Mouse (Mus musculus) myocyte (in vitro differentiated cells): Measurements from ENCODE around the gene Ankrd23. TPM values are rescaled to one million over a fixed set of nuclear protein-coding genes. Genes with fewer than 3 reads are reported as not detected.

Source experiments
- H3K27me3 ChIP-seq: one replicate; pipeline ENCODE4 v1.6.1; 2011; ENCODE audit not compliant: control insufficient read depth, insufficient read depth, insufficient read length
- H3K36me3 ChIP-seq: one replicate; pipeline ENCODE4 v1.6.1; 2011; ENCODE audit not compliant: control insufficient read depth, insufficient read depth
- H3K4me2 ChIP-seq: one replicate; pipeline ENCODE4 v1.6.1; 2011; ENCODE audit warnings: low read depth, control low read depth
- H3K4me3 ChIP-seq: one replicate; pipeline ENCODE4 v1.5.1; 2011; ENCODE audit warnings: mild to moderate bottlenecking, control low read depth, moderate library complexity
- H3K79me2 ChIP-seq: one replicate; pipeline ENCODE4 v1.6.1; 2011; ENCODE audit not compliant: control insufficient read depth, insufficient read depth
- H3ac ChIP-seq: one replicate; pipeline ENCODE4 v1.6.1; 2011; ENCODE audit not compliant: control insufficient read depth, insufficient read length
- CEBPB ChIP-seq: IDR thresholded peaks from 2 replicates; pipeline ENCODE4 v1.6.1; 2011; ENCODE audit warnings: mild to moderate bottlenecking, moderate library complexity; ENCODE audit not compliant: poor library complexity, insufficient read depth, severe bottlenecking
- E2F4 ChIP-seq: IDR thresholded peaks from one replicate; pipeline ENCODE4 v1.6.1; 2011; ENCODE audit warnings: mild to moderate bottlenecking, control low read depth, moderate library complexity; ENCODE audit not compliant: insufficient read depth
- MAX ChIP-seq: IDR thresholded peaks from one replicate; pipeline ENCODE4 v1.6.1; 2011; ENCODE audit warnings: low read depth, mild to moderate bottlenecking, control low read depth
- MYOD1 ChIP-seq, 3 experiments: IDR thresholded peaks; one replicate each; pipeline ENCODE4 v1.6.1; 2011; ENCODE audit warnings: control low read depth in 2 of 3, low read depth in 2 of 3, mild to moderate bottlenecking in 2 of 3, moderate library complexity in 1 of 3; ENCODE audit not compliant: insufficient read length in 2 of 3, control insufficient read depth in 1 of 3
- MYOG ChIP-seq, 3 experiments: IDR thresholded peaks; one replicate each; pipeline ENCODE4 v1.6.1; 2011; ENCODE audit warnings: control low read depth in 2 of 3, low read depth in 2 of 3, mild to moderate bottlenecking in 2 of 3; ENCODE audit not compliant: insufficient read length in 2 of 3, control insufficient read depth in 1 of 3, insufficient read depth in 1 of 3
- POLR2A ChIP-seq: IDR thresholded peaks from one replicate; pipeline ENCODE4 v1.6.1; 2011; ENCODE audit warnings: low read depth, mild to moderate bottlenecking, control low read depth, moderate library complexity; ENCODE audit not compliant: insufficient read length
- POLR2AphosphoS2 ChIP-seq: IDR thresholded peaks from one replicate; pipeline ENCODE4 v1.6.1; 2011; ENCODE audit warnings: low read depth, control low read depth; ENCODE audit not compliant: insufficient read length
- REST ChIP-seq: IDR thresholded peaks from one replicate; pipeline ENCODE4 v1.6.1; 2011; ENCODE audit warnings: mild to moderate bottlenecking, control low read depth, moderate library complexity; ENCODE audit not compliant: insufficient read depth, insufficient read length
- SRF ChIP-seq: IDR thresholded peaks from one replicate; pipeline ENCODE4 v1.6.1; 2011; ENCODE audit warnings: low read depth; ENCODE audit not compliant: control insufficient read depth, insufficient read length
- TCF12 ChIP-seq: IDR thresholded peaks from one replicate; pipeline ENCODE4 v1.6.1; 2011; ENCODE audit warnings: mild to moderate bottlenecking, control low read depth; ENCODE audit not compliant: poor library complexity, insufficient read depth, severe bottlenecking
- TCF3 ChIP-seq: IDR thresholded peaks from one replicate; pipeline ENCODE4 v1.6.1; 2011; ENCODE audit warnings: low read depth, control low read depth; ENCODE audit not compliant: insufficient read length
- USF1 ChIP-seq: IDR thresholded peaks from one replicate; pipeline ENCODE4 v1.6.1; 2011; ENCODE audit warnings: low read depth, mild to moderate bottlenecking, control low read depth, moderate library complexity
- polyA plus RNA-seq: library from polyadenylated mRNA; unstranded; fragments of >200 nt; fragmentation: generic; extraction: Trizol; gene quantifications from one replicate; pipeline ENCODE4 v1.2.1, GENCODE M21; 2012; ENCODE audit warnings: missing spikeins

The Ankrd23 gene
- polyA plus RNA-seq, 1 experiment = 78.6 TPM

GRCm38 (mm10) chr1:36580384-36581207 is 43.9 kb upstream of the Ankrd23 start:
- no peak overlapping the region for H3K4me3 ChIP-seq
- H3K36me3 ChIP-seq = no peaks in the 10 kb centered on the region
- H3K4me2 ChIP-seq = peak overlapping the region; percentile 60
- no peaks in the 10 kb centered on the region for H3K27me3 ChIP-seq
- H3K79me2 ChIP-seq = no peaks in the 10 kb centered on the region
- TF ChIP-seq POLR2AphosphoS2 (peak; percentile 44), E2F4 (no peak), MYOD1 (IDR thresholded peaks at IDR 0.05; ENCODE audit: control insufficient read depth in 1 of 3, insufficient read length in 2 of 3, low read depth in 2 of 3) (no peak), POLR2A (peak; percentile 48), MAX (no peak), REST (no peak), TCF3 (no peak), MYOG (IDR thresholded peaks at IDR 0.05; ENCODE audit: control insufficient read depth in 1 of 3, insufficient read depth in 1 of 3, insufficient read length in 2 of 3, low read depth in 2 of 3) (peak in 1 of 3 experiments; percentile 53), CEBPB (no peak), USF1 (no peak)
- no peak overlapping the region for H3ac ChIP-seq

GRCm38 (mm10) chr1:36579974-36580383 is 43.3 kb upstream of the Ankrd23 start:
- H3ac ChIP-seq = no peak overlapping the region
- no peak overlapping the region for H3K4me3 ChIP-seq
- no peak for TF ChIP-seq POLR2AphosphoS2
- peak; percentile 97 for TF ChIP-seq TCF12
- TF ChIP-seq SRF = peak; percentile 32
- no peak for TF ChIP-seq REST
- TF ChIP-seq E2F4 = no peak
- TF ChIP-seq TCF3 = peak; percentile 97
- no peak for TF ChIP-seq MAX
- peak; percentile 63 to 100 (median 98) for TF ChIP-seq MYOG (IDR thresholded peaks at IDR 0.05; ENCODE audit: control insufficient read depth in 1 of 3, insufficient read depth in 1 of 3, insufficient read length in 2 of 3, low read depth in 2 of 3)
- TF ChIP-seq POLR2A = no peak
- no peak for TF ChIP-seq CEBPB
- no peak for TF ChIP-seq USF1
- peak; percentile 35 to 100 (median 99) for TF ChIP-seq MYOD1 (IDR thresholded peaks at IDR 0.05; ENCODE audit: control insufficient read depth in 1 of 3, insufficient read length in 2 of 3, low read depth in 2 of 3)
- H3K79me2 ChIP-seq = no peaks in the 10 kb centered on the region
- no peaks in the 10 kb centered on the region for H3K36me3 ChIP-seq
- no peaks in the 10 kb centered on the region for H3K27me3 ChIP-seq
- peak overlapping the region; percentile 60 for H3K4me2 ChIP-seq

GRCm38 (mm10) chr1:36576991-36577675 is 40.5 kb upstream of the Ankrd23 start:
- TF ChIP-seq TCF12 = no peak
- no peak for TF ChIP-seq REST
- no peak for TF ChIP-seq CEBPB
- TF ChIP-seq MYOG (IDR thresholded peaks at IDR 0.05; ENCODE audit: control insufficient read depth in 1 of 3, insufficient read depth in 1 of 3, insufficient read length in 2 of 3, low read depth in 2 of 3) = no peak
- no peak for TF ChIP-seq POLR2AphosphoS2
- Histone ChIP-seq H3K4me2 (no peak overlapping the region), H3ac (no peak overlapping the region), H3K27me3 (no peaks in the 10 kb centered on the region), H3K79me2 (no peaks in the 10 kb centered on the region), H3K36me3 (no peaks in the 10 kb centered on the region), H3K4me3 (no peak overlapping the region)

- no peak for TF ChIP-seq USF1
- no peak for TF ChIP-seq MYOG (IDR thresholded peaks at IDR 0.05; ENCODE audit: control insufficient read depth in 1 of 3, insufficient read depth in 1 of 3, insufficient read length in 2 of 3, low read depth in 2 of 3)
- no peak for TF ChIP-seq TCF12
- TF ChIP-seq MAX = no peak
- Histone ChIP-seq H3K4me2 (no peak overlapping the region), H3K4me3 (no peak overlapping the region), H3ac (no peak overlapping the region), H3K27me3 (no peaks in the 10 kb centered on the region), H3K36me3 (no peaks in the 10 kb centered on the region), H3K79me2 (no peaks in the 10 kb centered on the region)
Observed at GRCm38 (mm10) chr1:36575347-36575746, 38.7 kb upstream of the Ankrd23 start.
